Mouse (Mus musculus) midbrain, embryonic 10.5 days (tissue): ENCODE measurements around the gene Tbx19. TPM values are rescaled to one million over a fixed set of nuclear protein-coding genes. Genes with fewer than 3 reads are reported as not detected.

ENCODE experiments used
- DNase-seq: peaks from one replicate; pipeline ENCODE4 v3.0.0-alpha.2; 2017; ENCODE audit warnings: low spot score
- H3K27ac ChIP-seq: fragments of 300-500 bp; sonication (generic); replicated peaks from 2 replicates; pipeline ENCODE4 v1.5.1; 2016; ENCODE audit warnings: mild to moderate bottlenecking
- H3K27me3 ChIP-seq: fragments of 300-500 bp; sonication (generic); 2 replicates; pipeline ENCODE4 v1.6.1; 2016; ENCODE audit warnings: low read depth, mild to moderate bottlenecking; ENCODE audit not compliant: poor library complexity, severe bottlenecking
- H3K36me3 ChIP-seq: fragments of 300-500 bp; sonication (generic); 2 replicates; pipeline ENCODE4 v1.6.1; 2016; ENCODE audit warnings: mild to moderate bottlenecking, moderate library complexity
- H3K4me1 ChIP-seq: fragments of 300-500 bp; sonication (generic); 2 replicates; pipeline ENCODE4 v1.6.1; 2016
- H3K4me3 ChIP-seq: fragments of 300-500 bp; sonication (generic); 2 replicates; pipeline ENCODE4 v1.5.1; 2016; ENCODE audit warnings: mild to moderate bottlenecking, moderate library complexity
- H3K9me3 ChIP-seq: fragments of 300-500 bp; sonication (generic); replicated peaks from 2 replicates; pipeline ENCODE4 v1.6.1; 2016; ENCODE audit warnings: mild to moderate bottlenecking
- whole genome bisulfite sequencing: fragments of 180-500 bp; shearing (Covaris S2); methylation state at CpG from one replicate; pipeline ENCODE4 v1.1.7; 2016; 5-methylcytosine and 5-hydroxymethylcytosine counted together
- polyA plus RNA-seq: library from polyadenylated mRNA; unstranded; fragments of >200 nt; fragmentation: Nextera tagmentation; extraction: Ambion mirVana; gene quantifications from 2 replicates; pipeline ENCODE4 v1.2.1, GENCODE M21; 2016

The Tbx19 gene
- polyA plus RNA-seq, 1 experiment from 2014 or later = not detected

DNA sequence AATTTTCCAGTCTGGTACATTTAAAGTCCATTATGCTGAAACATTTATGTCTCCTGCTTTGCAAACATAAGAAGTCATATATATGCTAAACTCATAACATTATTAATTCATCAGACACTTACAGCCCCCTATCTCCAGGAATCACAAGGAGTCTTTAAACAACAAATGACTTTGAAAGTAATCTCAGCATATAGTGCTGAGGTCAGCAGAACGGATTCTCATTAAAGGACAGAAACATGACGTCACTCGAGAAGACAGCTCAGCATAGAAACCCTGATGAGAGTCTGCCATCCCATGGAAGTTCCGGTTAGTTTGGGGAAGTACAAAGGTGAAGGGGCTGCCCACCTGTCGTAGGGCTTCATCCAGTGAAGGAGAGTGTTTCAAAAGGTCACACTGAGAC is 31.0 kb downstream of the Tbx19 start:
- DNase-seq = no peak
- no peak overlapping the region for H3K27ac ChIP-seq
- no peaks in the 10 kb centered on the region for H3K36me3 ChIP-seq
- no peaks in the 10 kb centered on the region for H3K4me1 ChIP-seq
- WGBS = 80% methylated on average over 5 of the region's 5 CpGs
- H3K9me3 ChIP-seq = no peaks in the 10 kb centered on the region
- no peak overlapping the region for H3K4me3 ChIP-seq
- no peaks in the 10 kb centered on the region for H3K27me3 ChIP-seq

DNA sequence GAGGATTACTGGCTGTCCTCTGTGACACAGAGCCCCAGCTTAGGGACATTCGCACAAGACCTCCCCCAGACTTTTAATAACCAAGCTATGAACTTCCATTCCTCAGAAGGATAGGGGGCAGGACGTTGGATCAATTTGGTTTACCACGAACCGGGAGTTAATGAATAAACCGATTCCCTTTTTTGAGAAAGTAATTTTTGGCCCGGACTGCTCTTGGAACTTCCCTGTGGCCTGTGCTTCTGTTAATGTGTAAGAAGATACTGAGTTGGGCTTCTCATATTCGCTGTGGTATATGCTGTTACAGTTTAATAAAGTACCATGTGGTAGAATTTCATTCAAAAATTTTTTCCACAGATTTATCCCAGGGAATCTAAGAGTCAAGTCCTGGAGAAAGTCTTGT is 39.5 kb downstream of the Tbx19 start:
- WGBS = 88% methylated on average over 7 of the region's 7 CpGs
- H3K27ac ChIP-seq = no peak overlapping the region
- no peak for DNase-seq

DNA sequence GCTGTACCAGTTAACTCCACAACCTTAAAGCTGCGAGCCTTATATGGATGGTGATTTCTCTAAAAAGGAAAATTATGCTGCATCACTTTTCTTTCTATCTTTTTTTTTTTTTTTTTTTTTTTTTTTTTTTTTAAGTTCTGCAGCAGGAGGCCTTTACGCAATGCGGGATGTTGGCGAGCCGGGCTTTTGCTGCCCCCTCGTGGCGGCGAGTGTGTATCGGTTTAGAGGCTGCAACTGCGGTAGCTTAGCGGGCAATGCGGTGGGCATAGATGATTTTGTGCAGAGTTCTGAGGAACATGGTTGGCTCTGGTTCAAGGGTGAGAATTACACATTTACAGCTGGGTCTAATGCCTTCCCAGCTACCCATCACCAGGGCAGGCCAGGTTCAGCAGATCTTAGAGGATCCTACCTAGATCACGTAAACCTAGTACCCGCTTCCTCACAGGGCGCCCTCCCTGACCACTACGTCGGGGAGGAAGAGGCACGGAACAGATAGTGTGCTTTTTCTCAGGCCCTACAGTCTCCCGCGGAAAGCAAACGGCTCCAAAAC is 40.1 kb downstream of the Tbx19 start:
- Histone ChIP-seq H3K9me3 (no peaks in the 10 kb centered on the region), H3K4me1 (peaks cover 17% of the 10 kb centered on the region), H3K36me3 (no peaks in the 10 kb centered on the region), H3K27ac (no peak overlapping the region), H3K27me3 (peaks cover 31% of the 10 kb centered on the region), H3K4me3 (0 out of 2 replicates have a peak overlapping the region, but pooled peaks have one; percentile 35)
- 22% methylated on average over 21 of the region's 21 CpGs for WGBS
- DNase-seq = peak; percentile 84

More for the DNA sequence above, 39.5 kb downstream of the Tbx19 start:
- H3K36me3 ChIP-seq = no peaks in the 10 kb centered on the region
- peaks cover 17% of the 10 kb centered on the region for H3K4me1 ChIP-seq
- H3K27me3 ChIP-seq = peaks cover 25% of the 10 kb centered on the region
- H3K9me3 ChIP-seq = no peaks in the 10 kb centered on the region
- no peak overlapping the region for H3K4me3 ChIP-seq

DNA sequence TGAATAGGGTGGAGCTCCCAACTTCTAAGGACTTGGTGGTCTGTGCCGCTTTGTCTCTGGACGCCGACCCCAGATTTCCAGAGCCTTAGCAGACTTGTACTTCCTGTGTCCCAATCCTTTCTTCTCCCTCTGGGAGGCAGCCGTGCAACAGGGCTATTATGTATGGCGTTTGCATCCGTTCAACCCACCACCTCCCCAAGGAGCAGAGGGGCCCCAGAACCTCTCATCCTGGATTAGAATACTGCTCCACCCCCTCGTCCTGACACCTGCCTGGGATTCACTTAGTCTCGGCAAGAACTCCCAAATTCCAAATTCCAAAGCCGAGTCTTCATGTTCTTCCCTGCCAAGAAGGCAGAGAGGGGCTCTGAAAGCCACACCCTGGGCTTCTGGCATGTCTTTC is 40.8 kb downstream of the Tbx19 start:
- H3K36me3 ChIP-seq = no peaks in the 10 kb centered on the region
- peaks cover 32% of the 10 kb centered on the region for H3K27me3 ChIP-seq
- DNase-seq = peak; percentile 44
- H3K9me3 ChIP-seq = no peaks in the 10 kb centered on the region
- peak overlapping the region; percentile 79 for H3K27ac ChIP-seq
- peaks cover 22% of the 10 kb centered on the region for H3K4me1 ChIP-seq
- WGBS = 8% methylated on average over 9 of the region's 9 CpGs
- H3K4me3 ChIP-seq = peak overlapping the region; percentile 35

DNA sequence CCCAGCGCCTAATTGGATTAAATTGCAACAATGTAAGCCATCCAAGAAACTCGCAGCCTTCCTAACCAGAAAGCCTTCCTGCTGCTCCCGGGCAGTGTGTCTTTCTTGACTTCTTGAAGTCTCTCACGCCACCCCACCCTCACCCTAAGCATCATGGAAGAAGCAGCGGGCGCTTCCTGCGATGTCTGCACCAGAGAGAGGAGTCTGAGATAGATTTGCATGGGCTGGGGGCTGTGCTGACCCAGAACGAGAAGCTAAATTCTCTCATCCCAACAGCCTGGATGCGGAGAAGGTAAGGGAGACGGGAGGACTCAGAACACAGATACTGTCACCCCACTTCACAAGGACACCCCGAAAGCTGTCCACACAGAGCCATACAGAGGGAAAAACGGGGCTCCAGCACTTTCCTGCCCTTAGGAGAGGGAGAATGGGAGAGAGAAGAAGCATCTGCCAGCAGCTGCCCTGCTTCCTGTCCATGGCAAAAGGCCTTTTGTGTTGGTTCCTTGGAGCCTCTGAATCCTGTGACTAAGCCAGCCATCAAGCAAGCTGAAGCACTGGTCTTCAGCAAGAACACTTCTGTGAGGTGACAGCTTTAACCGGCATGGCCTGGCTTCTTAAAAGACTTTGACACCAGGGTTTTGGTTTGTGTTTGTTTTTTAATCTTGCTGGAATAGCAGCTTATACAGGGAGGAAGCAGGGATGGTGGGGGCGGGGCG is 41.4 kb downstream of the Tbx19 start:
- 49% methylated on average over 15 of the region's 15 CpGs for WGBS
- Histone ChIP-seq H3K27ac (peak overlapping the region; percentile 79), H3K4me3 (peak overlapping the region; percentile 35), H3K27me3 (peaks cover 32% of the 10 kb centered on the region), H3K9me3 (no peaks in the 10 kb centered on the region), H3K4me1 (peaks cover 28% of the 10 kb centered on the region), H3K36me3 (no peaks in the 10 kb centered on the region)
- DNase-seq = peak; percentile 40

DNA sequence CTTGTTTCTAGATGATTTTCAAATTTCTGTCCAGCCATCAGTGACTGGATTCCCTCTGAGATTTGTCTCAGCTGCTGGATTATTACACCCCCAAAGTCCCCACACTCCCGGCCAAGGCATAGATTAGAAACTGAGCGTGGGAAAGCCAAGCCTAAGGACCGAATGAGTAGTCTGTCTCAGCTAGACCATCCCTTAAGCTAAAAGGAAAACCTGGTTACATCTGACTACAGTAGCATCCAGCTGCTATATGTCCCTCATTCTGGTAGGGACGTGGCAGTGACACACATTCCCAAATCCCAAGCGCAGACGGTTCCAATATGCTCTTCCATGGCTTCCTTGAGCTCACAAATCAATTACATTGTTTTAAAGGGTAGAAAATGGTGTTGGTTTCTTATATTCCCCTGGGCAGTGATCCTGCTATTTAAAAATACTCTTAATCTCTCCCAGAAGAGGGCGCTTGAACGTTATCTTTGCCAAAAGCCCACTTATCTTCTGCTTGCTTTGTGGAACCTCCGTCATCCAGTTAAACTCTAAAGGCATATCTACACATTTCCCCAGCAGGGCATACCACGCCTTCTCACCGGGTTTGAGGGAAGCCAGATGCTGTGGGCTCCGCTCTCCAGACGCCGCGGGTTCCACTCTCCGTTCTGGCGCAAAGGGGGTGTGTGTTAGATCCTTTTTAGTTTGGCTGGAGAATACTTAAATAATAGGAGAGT is 46.0 kb downstream of the Tbx19 start:
- Histone ChIP-seq H3K27me3 (peaks cover 13% of the 10 kb centered on the region), H3K4me3 (no peak overlapping the region), H3K36me3 (no peaks in the 10 kb centered on the region), H3K4me1 (peaks cover 36% of the 10 kb centered on the region), H3K27ac (peak overlapping the region; percentile 57), H3K9me3 (no peaks in the 10 kb centered on the region)
- no peak for DNase-seq
- 47% methylated on average over 17 of the region's 17 CpGs for WGBS

DNA sequence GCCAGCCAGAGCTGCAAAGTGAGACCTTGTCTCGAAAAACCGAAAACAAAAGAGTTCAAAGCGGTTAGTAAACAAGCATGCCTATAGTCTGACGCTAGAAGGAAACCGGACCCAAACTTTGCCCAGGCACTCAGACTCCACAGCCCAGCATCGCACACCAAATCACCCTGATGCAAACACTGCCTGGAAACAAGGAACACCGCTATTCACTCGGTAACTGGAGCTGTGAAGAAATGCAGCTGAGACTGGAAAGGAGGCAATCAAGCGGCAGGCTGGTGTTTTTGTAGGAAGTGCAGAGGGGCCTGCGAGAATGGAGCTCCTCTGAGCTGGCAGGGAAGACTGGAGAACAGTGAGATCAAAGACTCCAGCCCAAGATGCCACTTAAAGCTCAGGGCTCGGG is 46.9 kb downstream of the Tbx19 start:
- Histone ChIP-seq H3K27ac (peak overlapping the region; percentile 47), H3K9me3 (no peaks in the 10 kb centered on the region), H3K27me3 (peaks cover 13% of the 10 kb centered on the region), H3K36me3 (no peaks in the 10 kb centered on the region), H3K4me1 (peaks cover 35% of the 10 kb centered on the region), H3K4me3 (no peak overlapping the region)
- no peak for DNase-seq
- WGBS = 39% methylated on average over 11 of the region's 11 CpGs

DNA sequence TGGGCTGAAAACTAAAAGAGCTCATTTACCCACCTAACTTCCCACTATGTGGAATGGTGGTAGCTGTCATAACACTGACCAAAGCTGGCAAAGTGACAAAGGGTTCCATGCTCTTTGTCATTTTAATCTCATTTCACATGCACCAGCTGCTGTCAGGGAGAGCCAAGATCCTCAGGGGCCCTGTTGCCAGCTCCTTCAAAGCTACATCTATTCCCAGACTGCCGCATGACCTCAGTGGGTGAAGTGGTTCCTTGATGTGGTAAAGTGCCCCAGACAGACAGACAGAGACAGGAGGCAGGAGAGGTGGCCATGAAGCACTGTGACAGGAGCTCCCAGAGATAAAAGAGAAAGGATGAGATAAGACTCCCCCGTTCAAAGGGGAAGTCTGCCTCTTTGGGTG is 49.9 kb downstream of the Tbx19 start:
- no peak for DNase-seq

DNA sequence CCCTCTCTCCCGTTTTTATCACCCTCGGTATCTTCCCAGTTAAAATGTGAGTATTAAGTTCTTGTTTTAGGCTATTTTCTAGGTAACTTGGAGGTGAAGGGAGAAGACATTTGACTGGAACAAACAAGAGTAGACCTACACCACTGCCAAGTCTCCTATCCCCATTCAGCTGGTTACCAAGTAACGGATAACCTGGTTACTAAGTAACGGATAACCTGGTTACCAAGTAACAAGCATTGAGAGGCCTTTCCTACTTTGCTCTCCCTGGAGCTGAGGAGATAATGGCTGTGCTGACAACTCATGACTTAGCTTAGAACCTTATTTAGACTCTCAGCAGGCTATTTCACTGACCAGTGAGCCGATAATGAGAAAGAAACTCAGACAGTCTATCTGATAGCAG is 51.4 kb downstream of the Tbx19 start:
- Histone ChIP-seq H3K4me3 (no peak overlapping the region), H3K36me3 (no peaks in the 10 kb centered on the region), H3K27ac (no peak overlapping the region), H3K9me3 (no peaks in the 10 kb centered on the region), H3K4me1 (peaks cover 26% of the 10 kb centered on the region), H3K27me3 (no peaks in the 10 kb centered on the region)
- 68% methylated on average over 5 of the region's 5 CpGs for WGBS
- DNase-seq = no peak

More for the DNA sequence above, 49.9 kb downstream of the Tbx19 start:
- Histone ChIP-seq H3K36me3 (no peaks in the 10 kb centered on the region), H3K4me1 (peaks cover 37% of the 10 kb centered on the region), H3K27me3 (peaks cover 3% of the 10 kb centered on the region; the same call in 1 of the 2 replicates), H3K9me3 (no peaks in the 10 kb centered on the region), H3K4me3 (no peak overlapping the region), H3K27ac (peak overlapping the region; percentile 63)
- WGBS = 74% methylated on average over 2 of the region's 2 CpGs

DNA sequence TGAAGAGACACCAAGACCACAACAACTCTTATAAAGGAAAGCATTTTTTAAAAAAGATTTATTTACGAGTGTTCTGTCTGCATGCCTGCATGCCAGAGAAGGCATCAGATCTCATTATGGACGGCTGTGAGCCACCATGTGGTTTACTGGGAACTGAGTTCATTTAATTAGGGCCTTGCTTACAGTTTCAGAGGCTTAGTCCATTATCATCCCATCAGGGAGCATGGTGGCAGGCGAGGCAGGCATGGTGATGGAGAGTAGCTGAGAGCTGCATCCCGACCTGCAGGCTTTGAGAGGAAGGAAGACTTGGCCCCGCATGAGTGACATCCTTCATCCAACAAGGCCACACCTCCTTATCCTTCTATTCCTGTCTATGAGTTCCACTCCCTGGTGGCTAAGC is 52.1 kb downstream of the Tbx19 start:
- Histone ChIP-seq H3K9me3 (no peaks in the 10 kb centered on the region), H3K27ac (no peak overlapping the region), H3K27me3 (no peaks in the 10 kb centered on the region), H3K36me3 (no peaks in the 10 kb centered on the region), H3K4me1 (peaks cover 20% of the 10 kb centered on the region), H3K4me3 (no peak overlapping the region)
- WGBS = 62% methylated on average over 5 of the region's 5 CpGs
- no peak for DNase-seq

DNA sequence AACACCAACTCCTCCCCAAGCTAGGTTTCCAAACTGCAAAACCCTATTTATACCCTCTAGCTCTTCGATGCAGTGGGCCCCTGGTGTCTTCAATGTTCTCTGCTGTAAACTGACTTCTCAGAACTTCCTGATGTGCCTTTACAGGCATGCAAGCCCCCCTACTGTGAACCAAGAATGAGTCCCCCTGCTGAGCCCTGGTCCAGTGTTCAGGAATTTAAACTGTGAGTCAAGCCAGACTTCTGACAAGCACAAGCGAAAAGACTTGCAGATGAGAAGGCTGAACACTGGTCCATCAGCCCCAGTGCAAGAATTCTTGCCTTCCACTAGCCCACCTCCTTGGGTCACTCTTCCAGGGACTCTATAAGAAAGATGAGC is 54.6 kb downstream of the Tbx19 start:
- WGBS = 62% methylated on average over 2 of the region's 2 CpGs
- Histone ChIP-seq H3K4me1 (peaks cover 20% of the 10 kb centered on the region), H3K9me3 (no peaks in the 10 kb centered on the region), H3K36me3 (no peaks in the 10 kb centered on the region), H3K27me3 (no peaks in the 10 kb centered on the region), H3K27ac (no peak overlapping the region), H3K4me3 (no peak overlapping the region)
- no peak for DNase-seq

DNA sequence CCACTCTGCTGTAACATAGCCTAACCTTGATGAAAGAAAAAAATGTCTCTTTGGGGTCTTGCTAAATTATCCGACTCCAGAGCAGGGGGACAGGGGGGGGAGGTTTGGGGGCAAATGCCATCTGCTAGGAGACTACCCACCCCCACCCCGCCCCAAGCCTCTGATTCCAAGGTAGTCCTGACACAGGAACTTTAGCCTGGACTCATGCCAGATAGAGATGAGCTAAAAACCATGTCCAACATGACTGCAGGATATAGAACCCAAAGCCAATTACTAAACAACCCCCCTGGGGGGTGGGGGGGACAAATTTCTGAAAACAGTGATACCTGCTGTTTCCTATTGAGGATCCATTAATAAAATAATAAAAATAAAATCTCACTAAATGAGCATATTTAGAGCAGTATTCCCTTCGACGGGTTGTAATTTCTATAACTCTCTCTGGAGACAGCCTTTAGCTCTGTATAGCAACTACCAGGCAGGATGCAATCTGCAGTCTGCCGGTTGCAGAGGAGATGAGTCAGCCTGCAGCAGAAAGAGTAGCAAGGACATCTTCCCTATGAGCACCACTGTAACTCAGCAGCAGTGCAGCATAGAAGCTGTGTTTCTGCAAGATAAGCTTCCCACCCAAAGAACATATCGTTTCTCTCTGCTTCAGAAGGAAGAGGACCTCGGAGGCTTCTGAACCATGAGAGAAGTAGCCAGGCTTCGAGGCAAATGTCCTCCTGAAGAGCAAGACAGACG is 55.1 kb downstream of the Tbx19 start:
- DNase-seq = no peak
- H3K27me3 ChIP-seq = no peaks in the 10 kb centered on the region
- H3K36me3 ChIP-seq = no peaks in the 10 kb centered on the region
- H3K27ac ChIP-seq = no peak overlapping the region; the same call in 1 of the 2 replicates
- no peak overlapping the region for H3K4me3 ChIP-seq
- no peaks in the 10 kb centered on the region for H3K9me3 ChIP-seq
- H3K4me1 ChIP-seq = peaks cover 14% of the 10 kb centered on the region
- 82% methylated on average over 9 of the region's 9 CpGs for WGBS
